Mouse (Mus musculus) MEL (cell line): ENCODE data around the gene Aph1c. TPM values are rescaled to one million over a fixed set of nuclear protein-coding genes. Genes with fewer than 3 reads are reported as not detected.

ENCODE experiments used
- DNase-seq: peaks from one replicate; pipeline ENCODE4 v3.0.0; 2011; ENCODE audit warnings: low read depth, low spot score
- H3K27ac ChIP-seq: 2 replicates; pipeline ENCODE4 v1.5.1; 2012; ENCODE audit warnings: low read depth, mild to moderate bottlenecking, control low read depth, low read length, moderate library complexity; ENCODE audit not compliant: control insufficient read depth
- H3K27me3 ChIP-seq, 2 experiments: fragments of 150-350 bp in 1 of 2; sonication (generic) in 1 of 2; 2 replicates each; pipeline ENCODE4 v1.6.1; 2012; ENCODE audit warnings: low read length in 2 of 2, mild to moderate bottlenecking in 2 of 2, improper control_type of control experiment in 1 of 2, moderate library complexity in 1 of 2; ENCODE audit not compliant: insufficient read depth in 2 of 2, control insufficient read depth in 1 of 2
- H3K36me3 ChIP-seq, 2 experiments: 2 replicates each; pipeline ENCODE4 v1.6.1; 2012 to 2014; ENCODE audit warnings: low read length in 2 of 2, improper control_type of control experiment in 1 of 2, inconsistent platforms in 1 of 2, mild to moderate bottlenecking in 1 of 2; ENCODE audit not compliant: insufficient read depth in 2 of 2, control insufficient read depth in 1 of 2
- H3K4me1 ChIP-seq, 2 experiments: fragments of 150-350 bp in 1 of 2; sonication (generic) in 1 of 2; 2 replicates each; pipeline ENCODE4 v1.6.1; 2012; ENCODE audit warnings: low read length in 2 of 2, improper control_type of control experiment in 1 of 2, mild to moderate bottlenecking in 1 of 2; ENCODE audit not compliant: insufficient read depth in 2 of 2, control insufficient read depth in 1 of 2
- H3K4me3 ChIP-seq, 2 experiments: fragments of 150-350 bp in 1 of 2; sonication (generic) in 1 of 2; 2 replicates each; pipeline ENCODE4 v1.5.1; 2012; ENCODE audit warnings: low read depth in 2 of 2, low read length in 2 of 2, mild to moderate bottlenecking in 2 of 2, moderate library complexity in 2 of 2, control low read depth in 1 of 2, improper control_type of control experiment in 1 of 2; ENCODE audit not compliant: control insufficient read depth in 1 of 2, insufficient read depth in 1 of 2
- H3K79me2 ChIP-seq: 2 replicates; pipeline ENCODE4 v1.6.1; 2012; ENCODE audit warnings: mild to moderate bottlenecking, low read length, moderate library complexity; ENCODE audit not compliant: control insufficient read depth, poor library complexity, insufficient read depth
- H3K9ac ChIP-seq: 2 replicates; pipeline ENCODE4 v1.6.1; 2012; ENCODE audit warnings: low read depth, mild to moderate bottlenecking, control low read depth, low read length, moderate library complexity; ENCODE audit not compliant: control insufficient read depth, poor library complexity, severe bottlenecking
- H3K9me3 ChIP-seq: fragments of 150-350 bp; sonication (generic); replicated peaks from 2 replicates; pipeline ENCODE4 v1.6.1; 2012; ENCODE audit warnings: mild to moderate bottlenecking, low read length, improper control_type of control experiment, moderate library complexity; ENCODE audit not compliant: insufficient read depth
- BHLHE40 ChIP-seq: IDR thresholded peaks from 2 replicates; pipeline ENCODE4 v1.6.1; 2012; ENCODE audit warnings: low read depth, mild to moderate bottlenecking, inconsistent platforms, low read length, improper control_type of control experiment, borderline replicate concordance
- CHD2 ChIP-seq: IDR thresholded peaks from 2 replicates; pipeline ENCODE4 v1.6.1; 2011; ENCODE audit warnings: low read length, improper control_type of control experiment
- ELF1 ChIP-seq: IDR thresholded peaks from 2 replicates; pipeline ENCODE4 v1.6.1; 2014; ENCODE audit warnings: low read depth, mild to moderate bottlenecking, inconsistent platforms, low read length, improper control_type of control experiment, moderate library complexity
- EP300 ChIP-seq, 2 experiments: IDR thresholded peaks; 2 replicates each; pipeline ENCODE4 v1.6.1; 2011; ENCODE audit warnings: improper control_type of control experiment in 2 of 2, low read length in 2 of 2, low read depth in 1 of 2, mild to moderate bottlenecking in 1 of 2
- ETS1 ChIP-seq: IDR thresholded peaks from 2 replicates; pipeline ENCODE4 v1.6.1; 2012; ENCODE audit warnings: low read depth, mild to moderate bottlenecking, inconsistent platforms, low read length, improper control_type of control experiment, moderate library complexity
- GABPA ChIP-seq: IDR thresholded peaks from 2 replicates; pipeline ENCODE4 v1.6.1; 2012; ENCODE audit warnings: low read depth, mild to moderate bottlenecking, inconsistent platforms, low read length, improper control_type of control experiment, moderate library complexity
- GATA1 ChIP-seq: IDR thresholded peaks from 2 replicates; pipeline ENCODE4 v1.6.1; 2011; ENCODE audit warnings: low read depth, low read length, improper control_type of control experiment
- HCFC1 ChIP-seq: IDR thresholded peaks from 2 replicates; pipeline ENCODE4 v1.6.1; 2012; ENCODE audit warnings: low read depth, mild to moderate bottlenecking, inconsistent platforms, low read length, improper control_type of control experiment, moderate library complexity
- JUND ChIP-seq: IDR thresholded peaks from 2 replicates; pipeline ENCODE4 v1.6.1; 2011; ENCODE audit warnings: low read depth, mild to moderate bottlenecking, improper control_type of control experiment, low read length
- MAFK ChIP-seq: IDR thresholded peaks from 2 replicates; pipeline ENCODE4 v1.6.1; 2011; ENCODE audit warnings: low read depth, mild to moderate bottlenecking, low read length, improper control_type of control experiment, borderline replicate concordance
- MAX ChIP-seq: IDR thresholded peaks from 2 replicates; pipeline ENCODE4 v1.6.1; 2011; ENCODE audit warnings: low read length, improper control_type of control experiment
- MAZ ChIP-seq: IDR thresholded peaks from 2 replicates; pipeline ENCODE4 v1.6.1; 2012; ENCODE audit warnings: low read depth, mild to moderate bottlenecking, inconsistent platforms, low read length, improper control_type of control experiment
- MEF2A ChIP-seq: IDR thresholded peaks from 2 replicates; pipeline ENCODE4 v1.6.1; 2014; ENCODE audit warnings: low read depth, mild to moderate bottlenecking, inconsistent platforms, low read length, improper control_type of control experiment; ENCODE audit not compliant: poor library complexity, insufficient replicate concordance, severe bottlenecking; ENCODE audit errors: extremely low read depth
- MYB ChIP-seq: IDR thresholded peaks from 2 replicates; pipeline ENCODE4 v1.6.1; 2011; ENCODE audit warnings: mild to moderate bottlenecking, low read depth, low read length, improper control_type of control experiment
- NELFE ChIP-seq: IDR thresholded peaks from 2 replicates; pipeline ENCODE4 v1.6.1; 2011; ENCODE audit warnings: low read depth, low read length, improper control_type of control experiment
- POLR2AphosphoS2 ChIP-seq: IDR thresholded peaks from 2 replicates; pipeline ENCODE4 v1.6.1; 2011; ENCODE audit warnings: low read length, improper control_type of control experiment
- RCOR1 ChIP-seq: IDR thresholded peaks from 2 replicates; pipeline ENCODE4 v1.6.1; 2012; ENCODE audit warnings: low read depth, mild to moderate bottlenecking, inconsistent platforms, low read length, improper control_type of control experiment
- SIN3A ChIP-seq: IDR thresholded peaks from 2 replicates; pipeline ENCODE4 v1.6.1; 2012; ENCODE audit warnings: low read length, improper control_type of control experiment, inconsistent platforms
- SMC3 ChIP-seq: IDR thresholded peaks from 2 replicates; pipeline ENCODE4 v1.6.1; 2011; ENCODE audit warnings: low read depth, low read length, improper control_type of control experiment
- TAL1 ChIP-seq: IDR thresholded peaks from 2 replicates; pipeline ENCODE4 v1.6.1; 2012; ENCODE audit warnings: mild to moderate bottlenecking, inconsistent platforms, low read length, moderate library complexity, mixed read lengths
- TCF12 ChIP-seq: IDR thresholded peaks from 2 replicates; pipeline ENCODE4 v1.6.1; 2014; ENCODE audit warnings: low read depth, mild to moderate bottlenecking, inconsistent platforms, low read length, improper control_type of control experiment, moderate library complexity
- UBTF ChIP-seq: IDR thresholded peaks from 2 replicates; pipeline ENCODE4 v1.6.1; 2012; ENCODE audit warnings: low read depth, mild to moderate bottlenecking, inconsistent platforms, low read length, improper control_type of control experiment, moderate library complexity, borderline replicate concordance; ENCODE audit not compliant: insufficient read depth
- ZNF384 ChIP-seq: IDR thresholded peaks from 2 replicates; pipeline ENCODE4 v1.6.1; 2012; ENCODE audit warnings: low read depth, mild to moderate bottlenecking, inconsistent platforms, low read length, improper control_type of control experiment
- polyA plus RNA-seq, 2 experiments: library from polyadenylated mRNA; stranded (reverse) in 1 of 2; unstranded in 1 of 2; fragments of >175 nt in 1 of 2; fragments of >200 nt in 1 of 2; gene quantifications; 2 replicates each; pipeline versions ENCODE4 v1.2.1 to v1.2.4; 2012; ENCODE audit warnings: low replicate concordance in 2 of 2, low read depth in 1 of 2; ENCODE audit not compliant: insufficient read length in 2 of 2, insufficient read depth in 1 of 2, missing spikeins in 1 of 2
- total RNA-seq: library from RNA; depleted of rRNA; stranded (reverse); fragments of 300-350 nt; gene quantifications from 2 replicates; pipeline ENCODE4 v1.2.3, GENCODE M21; 2012

Gene Aph1c
- total and polyA plus RNA-seq, 3 experiments = 0.23 to 0.39 TPM; not detected in 1

DNA sequence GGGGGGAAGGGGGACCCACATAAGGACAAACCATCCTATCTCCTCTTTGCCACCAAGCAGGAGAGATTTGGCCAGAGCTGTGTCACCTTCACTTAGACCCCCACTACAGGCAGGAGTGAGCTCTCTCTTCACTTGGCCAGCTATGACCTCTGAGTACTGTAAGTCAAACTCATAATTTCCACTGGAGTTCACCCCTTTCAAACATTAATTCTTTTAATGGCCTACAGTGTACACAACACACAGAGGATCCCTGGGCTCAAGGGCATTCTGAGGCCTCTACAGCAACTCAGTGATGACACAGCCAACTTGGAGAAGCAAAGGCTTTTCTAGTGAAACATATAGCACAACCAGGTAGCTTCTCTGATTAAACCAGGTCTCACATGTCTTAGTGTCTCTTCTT, 63.8 kb downstream of the Aph1c start:
- H3K36me3 ChIP-seq = no peaks in the 10 kb centered on the region
- TF ChIP-seq MYB (no peak), ELF1 (no peak), UBTF (no peak), MAFK (no peak), HCFC1 (no peak), NELFE (no peak), ZNF384 (no peak), JUND (no peak), MAX (no peak)
- TF ChIP-seq, all 39 proteins: peak for 0

DNA sequence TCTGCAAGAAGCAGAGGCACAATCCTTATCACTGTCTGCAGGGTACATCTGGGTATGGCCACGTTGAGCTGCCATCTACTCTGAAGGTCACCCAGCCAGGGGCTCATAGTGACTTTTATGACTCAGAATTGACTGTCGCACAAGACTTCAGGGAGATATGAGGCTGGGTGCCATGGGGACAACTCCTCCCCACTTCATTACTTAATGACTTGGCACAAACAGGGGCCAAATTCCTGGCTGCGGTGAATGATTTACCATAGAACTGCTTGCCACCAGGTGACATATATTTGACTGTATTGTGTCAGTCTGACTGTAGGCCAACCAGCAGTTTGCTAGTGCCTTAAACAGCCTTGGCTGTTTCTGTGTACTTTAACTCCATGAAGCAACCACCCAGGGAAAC, 65.3 kb downstream of the Aph1c start:
- Histone ChIP-seq H3K4me3 (no peak overlapping the region), H3K27ac (no peak overlapping the region), H3K36me3 (no peaks in the 10 kb centered on the region), H3K27me3 (peaks cover 3 to 7% of the 10 kb centered on the region in 2 experiments; a peak in 3 of 4 replicates), H3K79me2 (no peaks in the 10 kb centered on the region), H3K9me3 (no peaks in the 10 kb centered on the region), H3K9ac (no peak overlapping the region), H3K4me1 (no peaks in the 10 kb centered on the region)
- no peak for DNase-seq
- no peak for TF ChIP-seq TAL1
- no peak for TF ChIP-seq GATA1
- no peak for TF ChIP-seq EP300 (IDR thresholded peaks at IDR 0.05; ENCODE audit: low read depth in 1 of 2, low read length in 2 of 2)
- TF ChIP-seq POLR2AphosphoS2 = no peak
- no peak for TF ChIP-seq HCFC1
- TF ChIP-seq BHLHE40 = no peak
- no peak for TF ChIP-seq ETS1
- TF ChIP-seq MEF2A = no peak
- TF ChIP-seq SMC3 = no peak
- no peak for TF ChIP-seq MAZ
- no peak for TF ChIP-seq SIN3A
- no peak for TF ChIP-seq TCF12
- TF ChIP-seq GABPA = no peak
- TF ChIP-seq CHD2 = no peak
- no peak for TF ChIP-seq RCOR1

More for the DNA sequence above, 63.8 kb downstream of the Aph1c start:
- H3K9ac ChIP-seq = no peak overlapping the region
- no peak overlapping the region for H3K27ac ChIP-seq
- H3K27me3 ChIP-seq = peaks cover 3 to 7% of the 10 kb centered on the region in 2 experiments; a peak in 3 of 4 replicates
- DNase-seq = no peak
- H3K4me3 ChIP-seq = no peak overlapping the region
- no peaks in the 10 kb centered on the region for H3K4me1 ChIP-seq
- no peaks in the 10 kb centered on the region for H3K9me3 ChIP-seq
- no peaks in the 10 kb centered on the region for H3K79me2 ChIP-seq
